Mouse (Mus musculus) left cerebral cortex, adult 2 months (tissue): ENCODE data around the gene Timp4. TPM values are rescaled to one million over a fixed set of nuclear protein-coding genes. Genes with fewer than 3 reads are reported as not detected.

Source experiments
- DNase-seq, 2 experiments: peaks; one replicate each; pipeline ENCODE4 v3.0.0; 2021 to 2022; ENCODE audit warnings: low spot score in 2 of 2, mixed read lengths in 1 of 2; ENCODE audit errors: extremely low spot score in 1 of 2
- H3K27ac ChIP-seq: fragments of 200-600 bp; 2 replicates; pipeline ENCODE4 v1.8.1; 2022
- H3K4me3 ChIP-seq: fragments of 200-600 bp; 2 replicates; pipeline ENCODE4 v1.8.1; 2022
- CTCF ChIP-seq: fragments of 200-600 bp; IDR thresholded peaks from 2 replicates; pipeline ENCODE4 v1.8.1; 2022; ENCODE audit warnings: antibody characterized with exemption, mild to moderate bottlenecking, moderate library complexity
- intact Hi-C: fragments of 180-260 bp; cut with DNase I; formaldehyde crosslinking; loops from one replicate; pipeline ENCODE4 v1.15.1; 2025
- total RNA-seq, 2 experiments: library from RNA; stranded (reverse); gene quantifications; 2 replicates each; pipeline ENCODE4 v1.2.3; 2021

Gene Timp4
- total RNA-seq, 2 experiments from 2014 or later = 13.7 to 18.9 TPM

DNA sequence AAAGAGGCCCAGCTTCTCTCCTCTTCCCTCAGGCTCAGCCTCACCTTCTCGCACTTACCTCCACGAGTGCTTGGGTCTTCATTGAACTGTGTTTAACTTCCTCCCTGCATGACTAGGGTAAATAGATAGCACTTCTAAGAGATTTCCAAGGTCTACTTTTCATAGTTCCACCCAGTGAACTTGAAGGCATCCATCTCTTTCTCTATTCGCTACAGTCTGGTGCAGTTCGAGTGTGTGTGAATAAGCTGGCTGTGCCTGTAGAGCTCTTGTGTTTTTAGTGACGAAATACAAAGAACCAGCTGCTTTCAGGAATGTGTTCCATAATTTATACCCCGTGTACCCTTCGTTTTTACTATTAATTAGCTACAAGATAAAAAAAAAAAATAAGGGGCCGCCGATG, 22.7 kb upstream of the Timp4 start:
- intact Hi-C loops = no loop called here
- no peak for DNase-seq
- no peak for TF ChIP-seq CTCF
- Histone ChIP-seq H3K4me3 (no peak overlapping the region), H3K27ac (no peak overlapping the region)

DNA sequence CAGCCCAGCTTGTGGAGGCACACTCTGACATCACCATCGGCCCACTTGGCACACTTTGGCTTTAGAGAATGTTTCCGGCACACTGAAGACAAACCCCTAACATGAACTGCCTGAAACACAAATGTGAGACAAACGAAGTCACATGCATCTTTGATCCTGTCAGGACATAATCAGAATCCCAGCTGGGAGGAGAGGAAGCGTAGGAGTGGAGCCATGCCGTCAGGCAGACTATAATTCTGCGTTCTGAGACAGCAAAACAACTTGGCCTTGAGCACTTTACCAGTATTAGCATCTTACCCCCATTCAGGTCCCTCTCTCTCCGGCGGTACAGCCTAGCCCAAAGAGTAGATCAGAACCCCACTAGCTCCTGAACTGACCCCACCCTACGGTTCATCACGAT, 21.3 kb upstream of the Timp4 start:
- no peak overlapping the region; the same call in 1 of the 2 replicates for H3K27ac ChIP-seq
- intact Hi-C loops = no loop called here
- no peak for DNase-seq
- no peak overlapping the region for H3K4me3 ChIP-seq
- TF ChIP-seq CTCF = no peak

DNA sequence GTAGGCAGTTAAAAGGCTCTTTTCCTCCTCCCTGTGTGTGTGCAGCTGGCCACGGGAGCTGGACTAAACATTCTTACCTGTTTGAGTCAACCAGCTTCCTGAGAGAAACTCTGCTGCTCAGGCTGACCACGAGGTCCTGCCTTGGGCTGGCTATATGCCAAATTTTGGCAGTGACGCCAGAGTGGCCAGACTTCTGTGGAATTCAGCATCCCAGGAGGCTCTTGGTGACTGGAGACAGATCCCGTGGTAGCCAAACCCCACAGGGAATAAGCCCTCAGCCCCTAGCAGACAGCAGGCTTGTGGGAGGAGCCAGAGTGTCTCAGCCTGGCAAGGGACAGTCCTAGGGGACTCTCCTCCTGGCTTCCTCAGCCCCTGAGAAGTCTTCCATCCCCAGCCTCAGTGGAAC, 19.9 kb upstream of the Timp4 start:
- H3K27ac ChIP-seq = no peak overlapping the region
- no peak overlapping the region for H3K4me3 ChIP-seq
- DNase-seq = no peak
- intact Hi-C loops = no loop called here
- no peak for TF ChIP-seq CTCF

DNA sequence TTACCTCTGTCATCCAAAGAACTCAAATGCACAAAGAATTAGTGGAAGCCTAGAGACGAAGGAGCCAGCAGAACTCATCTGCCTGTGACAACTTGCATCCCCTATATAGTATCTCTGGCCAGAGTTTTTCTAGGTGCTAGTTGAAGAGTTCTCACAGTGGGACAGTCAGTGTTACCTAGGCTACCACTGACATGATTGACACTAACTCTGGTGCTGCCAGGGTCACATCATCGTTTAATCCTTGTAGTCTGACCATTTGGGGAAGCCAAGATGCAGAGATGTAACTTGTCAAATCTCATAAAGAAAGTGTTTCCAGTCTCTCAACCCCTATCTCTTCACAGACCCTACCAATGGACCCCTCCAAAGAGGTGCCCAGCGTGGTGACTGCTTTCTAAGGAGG, 19.3 kb upstream of the Timp4 start:
- DNase-seq = no peak
- no peak for TF ChIP-seq CTCF
- no peak overlapping the region for H3K27ac ChIP-seq
- intact Hi-C loops = no loop called here
- no peak overlapping the region for H3K4me3 ChIP-seq

DNA sequence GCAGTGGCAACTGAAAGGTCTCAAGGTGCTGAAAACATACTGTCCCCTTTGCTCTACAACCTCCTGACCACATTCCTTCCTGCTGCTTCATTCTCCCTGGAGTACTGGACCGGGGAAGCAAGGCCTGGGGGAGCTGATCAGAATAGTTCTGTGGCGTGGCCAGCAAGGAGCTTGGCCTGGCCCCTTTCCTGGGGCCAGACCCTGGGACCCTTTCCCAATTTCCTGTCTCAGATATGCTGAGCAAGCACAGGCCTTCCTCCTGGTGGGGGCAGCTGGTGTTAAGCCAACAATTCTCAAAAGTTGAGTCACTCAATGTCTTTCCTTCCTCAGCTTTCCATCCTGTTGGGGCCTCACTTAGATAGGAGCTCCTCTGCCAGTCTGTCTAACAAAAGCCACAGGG, 18.1 kb upstream of the Timp4 start:
- DNase-seq = no peak
- Histone ChIP-seq H3K4me3 (no peak overlapping the region), H3K27ac (no peak overlapping the region)
- no peak for TF ChIP-seq CTCF
- intact Hi-C loops = no loop called here

DNA sequence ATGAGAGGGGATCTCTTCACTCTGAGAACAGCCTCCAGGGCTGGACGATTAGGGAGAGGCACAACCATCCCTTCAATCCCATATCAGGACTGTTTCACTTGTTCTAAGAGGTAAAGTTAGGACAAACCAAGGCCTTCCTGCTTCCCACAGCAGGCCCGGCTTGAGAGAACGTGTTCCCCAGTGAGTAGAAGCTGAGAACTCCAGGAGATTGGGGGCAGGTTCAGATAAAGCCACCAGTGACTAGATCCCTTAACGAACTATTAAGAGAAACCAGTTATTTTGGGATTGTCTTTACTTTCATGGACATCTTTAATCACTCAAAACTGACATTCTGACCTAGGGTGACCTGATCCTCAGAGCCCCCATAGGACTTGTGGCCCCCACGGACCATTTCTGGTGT, 17.6 kb upstream of the Timp4 start:
- TF ChIP-seq CTCF = no peak
- no peak overlapping the region for H3K27ac ChIP-seq
- no peak for DNase-seq
- H3K4me3 ChIP-seq = no peak overlapping the region
- intact Hi-C loops = loop anchor here (5.0 kb wide), 1 partner anchor 268 kb away; no protein-coding TSS in a partner anchor

DNA sequence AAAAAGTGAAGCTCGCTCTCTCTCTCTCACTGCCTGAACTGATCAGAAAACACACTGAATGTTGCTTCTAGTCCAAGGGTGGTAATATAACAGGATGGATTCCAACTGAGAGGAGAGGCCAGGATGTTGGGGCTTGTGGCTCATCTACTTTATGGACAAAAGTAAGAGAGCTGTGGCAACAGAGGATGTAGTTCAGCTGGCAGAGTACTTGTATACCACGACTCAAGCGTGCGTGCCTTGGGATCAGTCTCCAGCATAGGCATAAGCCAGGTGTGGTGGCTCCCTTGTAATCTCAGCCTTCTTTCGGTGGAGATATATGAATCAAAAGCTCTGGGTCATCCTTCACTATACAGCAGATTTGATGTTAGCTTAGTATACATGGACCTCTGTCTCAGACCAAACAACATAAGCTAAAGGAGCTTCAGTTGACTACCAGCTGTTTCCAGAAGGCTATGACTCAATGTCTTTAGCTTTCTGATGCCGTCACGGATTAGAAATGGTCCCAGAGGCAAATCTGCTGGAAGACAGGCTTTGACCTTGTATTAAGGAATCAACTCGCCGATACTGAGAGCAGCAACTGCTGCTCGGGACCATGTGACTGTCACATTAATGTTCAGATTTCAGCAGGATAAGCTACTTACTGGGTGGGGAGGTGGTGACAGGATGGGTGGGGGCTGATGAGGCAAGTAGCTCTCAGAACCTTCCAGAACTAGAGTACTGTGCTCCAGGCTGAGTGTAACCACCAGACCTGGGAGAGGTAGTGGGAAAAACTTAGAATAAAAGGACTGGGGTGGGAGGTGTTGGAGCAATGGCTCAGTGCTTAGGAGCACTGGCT, 16.8 kb upstream of the Timp4 start:
- no peak for DNase-seq
- TF ChIP-seq CTCF = no peak
- Histone ChIP-seq H3K27ac (no peak overlapping the region), H3K4me3 (no peak overlapping the region)
- intact Hi-C loops = loop anchor here (1.0 to 5.0 kb wide), 3 partner anchors 41 to 269 kb away; partner anchors contain the start of gene Gm17482

DNA sequence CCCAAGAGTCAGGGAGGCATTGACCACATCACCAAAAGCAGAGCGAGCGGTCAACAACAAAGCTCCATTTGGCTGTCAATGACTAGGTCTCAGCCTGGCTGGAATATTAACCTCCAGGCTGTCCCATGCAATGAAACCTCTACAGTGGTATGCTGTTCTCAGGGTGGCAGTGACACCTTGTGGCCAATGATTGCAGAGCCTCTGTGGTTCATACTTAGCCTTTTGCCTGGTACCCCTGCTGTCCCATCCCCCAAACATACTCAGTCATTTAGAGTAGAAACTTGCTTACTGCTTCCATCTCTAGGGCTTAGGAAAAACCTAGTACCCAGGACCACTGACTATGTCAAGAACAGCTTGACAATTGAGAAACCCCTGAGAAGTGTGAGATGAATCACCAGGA, 15.9 kb upstream of the Timp4 start:
- TF ChIP-seq CTCF = peak; percentile 92
- intact Hi-C loops = loop anchor here (1.0 to 5.0 kb wide), 3 partner anchors 41 to 269 kb away; partner anchors contain the start of gene Gm17482
- peak; percentile 65 to 73 for DNase-seq
- Histone ChIP-seq H3K4me3 (no peak overlapping the region), H3K27ac (no peak overlapping the region)

DNA sequence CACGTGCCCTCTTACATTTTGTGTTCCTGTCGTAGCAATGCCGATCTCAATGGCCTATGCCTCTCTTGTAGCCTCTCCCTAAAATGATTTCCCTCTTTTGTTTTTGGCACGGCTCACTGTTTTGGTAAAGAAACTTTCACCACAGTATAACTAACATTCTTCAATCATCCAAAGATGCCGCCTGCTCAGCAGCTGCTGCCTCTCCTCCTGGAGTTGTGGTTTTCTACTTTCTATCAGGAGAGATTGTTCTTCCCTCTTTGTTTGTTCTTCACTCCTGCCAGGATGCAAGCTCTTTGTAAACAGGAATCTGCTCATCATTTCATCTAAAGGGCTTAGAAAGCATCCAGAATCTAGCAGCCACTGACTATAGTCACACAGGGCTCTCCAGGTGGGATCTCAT, 14.8 kb upstream of the Timp4 start:
- no peak overlapping the region for H3K27ac ChIP-seq
- TF ChIP-seq CTCF = no peak

DNA sequence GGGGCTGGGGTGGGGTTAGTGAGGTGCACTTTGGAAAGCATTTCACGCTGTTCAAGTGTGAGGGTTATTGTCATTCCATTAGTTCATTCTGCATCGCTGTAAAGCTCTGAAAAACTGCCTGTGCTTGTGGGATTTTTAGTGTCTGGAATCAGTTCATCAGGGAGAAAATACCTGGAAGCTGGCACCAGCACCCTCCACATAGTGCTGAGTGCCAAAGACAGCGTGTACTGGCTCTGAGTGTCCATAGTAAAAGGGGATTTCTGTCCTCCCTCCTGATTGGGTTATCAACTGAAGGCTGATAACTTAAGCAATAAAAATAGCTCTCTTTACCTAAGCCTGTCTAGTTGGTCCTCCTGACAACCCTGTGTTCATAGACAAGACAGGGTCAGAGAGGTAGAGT, 8.5 kb upstream of the Timp4 start:
- intact Hi-C loops = no loop called here
- no peak overlapping the region for H3K27ac ChIP-seq
- no peak for DNase-seq
- no peak overlapping the region for H3K4me3 ChIP-seq
- TF ChIP-seq CTCF = no peak

More for the DNA sequence above, 14.8 kb upstream of the Timp4 start:
- intact Hi-C loops = loop anchor here (5.0 kb wide), 1 partner anchor 271 kb away; no protein-coding TSS in a partner anchor
- no peak overlapping the region for H3K4me3 ChIP-seq
- DNase-seq = no peak

DNA sequence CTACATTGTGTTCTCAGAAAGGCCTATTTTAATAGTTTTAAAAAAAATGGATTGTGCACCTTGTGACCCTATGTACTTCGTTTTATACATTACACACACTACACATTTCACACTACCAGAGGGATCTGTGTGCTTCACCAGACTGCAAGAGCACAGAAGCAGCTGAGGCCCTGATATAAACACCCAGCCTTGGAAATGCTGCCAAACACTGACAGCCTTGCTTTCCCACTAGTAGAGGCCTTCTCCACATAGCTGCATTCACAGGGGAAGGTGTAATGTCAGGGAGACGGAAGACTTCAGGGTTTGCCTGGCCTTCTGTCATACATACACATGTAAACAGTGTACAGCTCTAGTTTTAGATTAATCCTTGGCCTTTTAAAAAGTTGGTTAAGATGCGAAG, 3.2 kb upstream of the Timp4 start:
- no peak for TF ChIP-seq CTCF
- no peak overlapping the region for H3K4me3 ChIP-seq
- no peak overlapping the region for H3K27ac ChIP-seq
- intact Hi-C loops = no loop called here
- no peak for DNase-seq

DNA sequence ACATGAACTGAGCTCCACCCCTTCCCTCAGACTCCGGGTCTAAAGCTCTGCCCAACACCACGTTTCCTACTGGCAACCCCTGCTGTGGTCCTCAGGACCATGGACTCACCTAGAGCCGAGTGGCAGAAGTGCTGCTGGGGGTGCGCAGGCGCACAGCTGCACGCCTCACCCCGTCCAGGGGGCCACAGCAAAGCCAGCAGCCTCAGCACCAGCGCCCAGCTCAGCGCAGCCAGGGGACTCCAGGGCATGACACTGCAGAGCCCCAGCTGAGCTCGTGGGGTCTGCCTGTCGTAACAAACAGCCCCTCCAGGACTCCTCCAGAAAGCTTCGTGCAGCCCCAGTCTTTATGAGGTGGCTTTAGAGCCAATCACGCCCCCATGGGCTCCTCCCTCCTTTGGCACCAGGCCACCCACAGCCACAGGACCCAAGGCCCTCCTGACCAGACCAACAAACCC, 447 bp downstream of the Timp4 start:
- intact Hi-C loops = no loop called here
- peak overlapping the region; percentile 75 for H3K27ac ChIP-seq
- no peak for DNase-seq
- H3K4me3 ChIP-seq = peak overlapping the region; percentile 21
- no peak for TF ChIP-seq CTCF
